Comparison of ENCODE assay signal across 27 mouse cellular contexts in genomic region chr16:11510416-11510815, GRCm38 (mm10).
DNase-seq lines count a peak whose midpoint lies in the region; ATAC-seq and TF ChIP-seq lines count a peak whose summit lies in the region.
"Had no signal": no experiment of that assay in that cellular context is flagged by ENCODE, and none has a peak within 500 bp of the region (broad histone marks: within the 10 kb centered on the region; RNA-seq: fewer than 3 reads in every experiment).

No protein-coding gene starts in this region.

- H3K4me3 ChIP-seq in embryonic facial prominence, embryonic 14.5 days (ENCODE audit: low read depth, low read length): no peak overlapping the region
- H3K4me3 ChIP-seq in embryonic facial prominence, embryonic 10.5 days: no peak overlapping the region
- no peak overlapping the region for H3K4me3 ChIP-seq in myocyte
- no peak overlapping the region for H3K4me3 ChIP-seq in neural tube, embryonic 15.5 days (replicated peaks)
- H3K4me3 ChIP-seq: embryonic facial prominence, embryonic 12.5 days; embryonic facial prominence, embryonic 15.5 days; erythroblast, embryonic 14.5 days; forebrain, embryonic 10.5 days; forebrain, embryonic 12.5 days had no signal

- no peak overlapping the region for H3K9ac ChIP-seq in embryonic facial prominence, embryonic 14.5 days (ENCODE audit: low read depth, low read length)
- no peak overlapping the region for H3K9ac ChIP-seq in neural tube, embryonic 15.5 days (replicated peaks)
- H3K9ac ChIP-seq: embryonic facial prominence, embryonic 12.5 days; embryonic facial prominence, embryonic 15.5 days; forebrain, embryonic 12.5 days had no signal

- H3K79me2 ChIP-seq in myocyte (ENCODE audit: control insufficient read depth, insufficient read depth): no peaks in the 10 kb centered on the region

- no peaks in the 10 kb centered on the region for H3K36me3 ChIP-seq in embryonic facial prominence, embryonic 14.5 days (ENCODE audit: control insufficient read depth, insufficient read depth, low read length)
- no peaks in the 10 kb centered on the region for H3K36me3 ChIP-seq in embryonic facial prominence, embryonic 10.5 days (replicated peaks)
- no peaks in the 10 kb centered on the region for H3K36me3 ChIP-seq in myocyte (ENCODE audit: control insufficient read depth, insufficient read depth)
- no peaks in the 10 kb centered on the region for H3K36me3 ChIP-seq in neural tube, embryonic 15.5 days
- H3K36me3 ChIP-seq: embryonic facial prominence, embryonic 12.5 days; embryonic facial prominence, embryonic 15.5 days; forebrain, embryonic 10.5 days; forebrain, embryonic 12.5 days; G1E had no signal

- H3K27ac ChIP-seq in embryonic facial prominence, embryonic 14.5 days (replicated peaks; ENCODE audit: low read depth, low read length): no peak overlapping the region
- H3K27ac ChIP-seq in embryonic facial prominence, embryonic 10.5 days (replicated peaks): no peak overlapping the region
- H3K27ac ChIP-seq in neural tube, embryonic 15.5 days (replicated peaks): no peak overlapping the region
- H3K27ac ChIP-seq: embryonic facial prominence, embryonic 12.5 days; embryonic facial prominence, embryonic 15.5 days; forebrain, embryonic 10.5 days; forebrain, embryonic 12.5 days had no signal

- no peak overlapping the region for H3ac ChIP-seq in myocyte (ENCODE audit: control insufficient read depth, insufficient read length)

- WGBS in embryonic facial prominence, embryonic 14.5 days: 82% methylated on average over 2 of the region's 2 CpGs
- 91% methylated on average over 2 of the region's 2 CpGs for WGBS in embryonic facial prominence, embryonic 10.5 days
- WGBS in neural tube, embryonic 15.5 days: 87% methylated on average over 2 of the region's 2 CpGs

- no peaks in the 10 kb centered on the region for H3K27me3 ChIP-seq in embryonic facial prominence, embryonic 14.5 days (replicated peaks; ENCODE audit: control insufficient read depth, insufficient read depth, low read length)
- no peaks in the 10 kb centered on the region for H3K27me3 ChIP-seq in embryonic facial prominence, embryonic 10.5 days (replicated peaks; ENCODE audit: low read depth, poor library complexity, severe bottlenecking)
- H3K27me3 ChIP-seq in myocyte (ENCODE audit: control insufficient read depth, insufficient read depth, insufficient read length): no peaks in the 10 kb centered on the region
- no peaks in the 10 kb centered on the region for H3K27me3 ChIP-seq in neural tube, embryonic 15.5 days (replicated peaks)
- H3K27me3 ChIP-seq: CH12.LX; embryonic facial prominence, embryonic 12.5 days; embryonic facial prominence, embryonic 15.5 days; forebrain, embryonic 12.5 days; Patski had no signal

- no peak overlapping the region for H3K4me2 ChIP-seq in embryonic facial prominence, embryonic 14.5 days (ENCODE audit: low read depth, low read length)
- no peak overlapping the region for H3K4me2 ChIP-seq in myocyte (ENCODE audit: low read depth)
- H3K4me2 ChIP-seq in neural tube, embryonic 15.5 days: no peak overlapping the region
- H3K4me2 ChIP-seq: embryonic facial prominence, embryonic 12.5 days; embryonic facial prominence, embryonic 15.5 days; forebrain, embryonic 12.5 days had no signal

- DNase-seq in embryonic facial prominence, embryonic 14.5 days (ENCODE audit: low spot score): peak; percentile 18
- no peak for DNase-seq in embryonic facial prominence, embryonic 10.5 days (ENCODE audit: low spot score)
- peak; percentile 59 for DNase-seq in 3T3-L1 (ENCODE audit: low read depth, low spot score)
- peak; percentile 68 for DNase-seq in NIH3T3 (ENCODE audit: low read depth)
- DNase-seq in layer of hippocampus, adult 9-10 months (ENCODE audit: low spot score): no peak
- DNase-seq: adrenal gland, adult 2 months; adrenal gland, postnatal 10 days; adrenal gland, postnatal 25 days; cerebellum, adult 11 months; cerebellum, adult 18-20 months; cerebellum, adult 8-10 months; cerebellum, adult 9-11 months; cerebellum, postnatal 14 days; cerebellum, postnatal 36 days had no signal

- no peaks in the 10 kb centered on the region for H3K9me3 ChIP-seq in embryonic facial prominence, embryonic 14.5 days (ENCODE audit: control insufficient read depth, low read length)
- no peaks in the 10 kb centered on the region for H3K9me3 ChIP-seq in embryonic facial prominence, embryonic 10.5 days
- no peaks in the 10 kb centered on the region for H3K9me3 ChIP-seq in neural tube, embryonic 15.5 days (replicated peaks)
- H3K9me3 ChIP-seq: embryonic facial prominence, embryonic 12.5 days; embryonic facial prominence, embryonic 15.5 days; forebrain, embryonic 10.5 days; forebrain, embryonic 12.5 days; G1E had no signal

- ATAC-seq in embryonic facial prominence, embryonic 14.5 days (ENCODE audit: low read depth): no peak
- ATAC-seq in neural tube, embryonic 15.5 days (ENCODE audit: low FRiP score): no peak
- ATAC-seq: activated CD4-positive, CD25-positive, alpha-beta regulatory T cell, adult 4 months; forebrain, embryonic 14.5 days; forebrain, embryonic 16.5 days; Patski had no signal

- TF ChIP-seq POLR2A in myocyte (IDR thresholded peaks at IDR 0.05; ENCODE audit: insufficient read length, low read depth): no peak

- H3K4me1 ChIP-seq in embryonic facial prominence, embryonic 14.5 days (ENCODE audit: control insufficient read depth, insufficient read depth, low read length): peaks cover 14% of the 10 kb centered on the region; the same call in 1 of the 2 replicates
- 0 out of 2 replicates have a peak, but pooled peaks cover 3% of the 10 kb centered on the region for H3K4me1 ChIP-seq in embryonic facial prominence, embryonic 10.5 days
- H3K4me1 ChIP-seq in neural tube, embryonic 15.5 days: peaks cover 6% of the 10 kb centered on the region
- H3K4me1 ChIP-seq: forebrain, embryonic 10.5 days had no signal

TF ChIP-seq in myocyte, 11 proteins besides CTCF, POLR2A, EP300 and RAD21:
- TF ChIP-seq MYOD1 (IDR thresholded peaks at IDR 0.05; ENCODE audit: control insufficient read depth in 1 of 3, insufficient read length in 2 of 3, low read depth in 2 of 3) (peak in 2 of 3 experiments; percentile 15 to 53), TCF12 (IDR thresholded peaks at IDR 0.05; ENCODE audit: insufficient read depth, poor library complexity, severe bottlenecking) (no peak), REST (IDR thresholded peaks at IDR 0.05; ENCODE audit: insufficient read depth, insufficient read length) (no peak), MAX (IDR thresholded peaks at IDR 0.05; ENCODE audit: low read depth) (no peak), CEBPB (IDR thresholded peaks at IDR 0.05; ENCODE audit: insufficient read depth, poor library complexity, severe bottlenecking) (no peak), SRF (IDR thresholded peaks at IDR 0.05; ENCODE audit: control insufficient read depth, insufficient read length, low read depth) (no peak), TCF3 (IDR thresholded peaks at IDR 0.05; ENCODE audit: insufficient read length, low read depth) (no peak), E2F4 (IDR thresholded peaks at IDR 0.05; ENCODE audit: insufficient read depth) (no peak), USF1 (IDR thresholded peaks at IDR 0.05; ENCODE audit: low read depth) (no peak), POLR2AphosphoS2 (IDR thresholded peaks at IDR 0.05; ENCODE audit: insufficient read length, low read depth) (no peak), MYOG (IDR thresholded peaks at IDR 0.05; ENCODE audit: control insufficient read depth in 1 of 3, insufficient read depth in 1 of 3, insufficient read length in 2 of 3, low read depth in 2 of 3) (peak in 1 of 3 experiments; percentile 48)

Comparison
In these comparisons a context has a peak if more than half of its experiments do, and no peak if none do; other contexts are left out.
1. DNase-seq: peak in embryonic facial prominence, embryonic 14.5 days (single experiment), 3T3-L1 (single experiment) and NIH3T3 (single experiment); none in embryonic facial prominence, embryonic 10.5 days (single experiment) and layer of hippocampus, adult 9-10 months (single experiment).